Mouse (Mus musculus): Measurements from ENCODE around the gene Cyb5r2. TPM values are rescaled to one million over a fixed set of nuclear protein-coding genes. Genes with fewer than 3 reads are reported as not detected.

Cyb5r2 gene
- total RNA-seq, 2 experiments from 2014 or later = not detected

DNA sequence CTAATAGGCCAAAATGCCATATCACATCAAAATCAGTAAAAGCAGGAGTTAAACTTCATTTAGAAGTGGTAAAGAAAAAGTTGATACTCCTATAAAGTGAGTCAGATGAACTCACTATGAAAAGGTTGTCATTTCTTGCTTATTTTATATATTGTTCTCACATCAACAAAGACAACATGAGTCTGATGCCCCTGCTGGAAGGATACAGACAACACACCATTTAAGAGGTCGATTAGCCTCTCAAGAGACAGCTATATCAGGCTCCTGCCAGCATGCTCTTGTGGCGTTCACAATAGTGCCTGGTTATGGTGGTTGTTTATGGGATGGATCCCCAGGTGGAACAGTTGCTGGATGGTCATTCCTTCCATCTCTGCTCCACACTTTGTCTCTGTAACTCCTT, 24.7 kb downstream of the Cyb5r2 start:
- intact Hi-C loops (cut with DNase I) = no loop called here
- DNase-seq (ENCODE audit: low spot score) = no peak

DNA sequence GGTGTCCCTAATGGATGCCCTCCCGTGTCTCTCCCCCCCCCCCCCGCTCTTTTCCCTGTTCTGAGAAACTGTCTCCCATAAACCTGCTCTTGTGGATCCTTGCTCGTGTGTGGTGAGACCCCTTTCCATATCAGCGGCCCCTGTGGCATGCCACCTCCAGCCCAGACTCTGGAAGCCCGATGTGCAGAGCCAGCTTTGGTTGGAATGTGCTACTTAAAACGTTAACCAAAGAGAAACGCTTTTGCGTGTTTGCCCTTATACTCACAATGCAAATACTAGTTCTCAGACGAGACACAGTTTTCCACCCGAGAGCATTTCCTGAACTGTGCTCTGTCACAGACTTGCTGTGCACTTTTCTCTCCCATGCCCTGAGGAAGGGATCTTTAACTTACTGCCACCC, 27.2 kb downstream of the Cyb5r2 start:
- intact Hi-C loops (cut with DNase I) = no loop called here
- DNase-seq (ENCODE audit: low spot score) = no peak

DNA sequence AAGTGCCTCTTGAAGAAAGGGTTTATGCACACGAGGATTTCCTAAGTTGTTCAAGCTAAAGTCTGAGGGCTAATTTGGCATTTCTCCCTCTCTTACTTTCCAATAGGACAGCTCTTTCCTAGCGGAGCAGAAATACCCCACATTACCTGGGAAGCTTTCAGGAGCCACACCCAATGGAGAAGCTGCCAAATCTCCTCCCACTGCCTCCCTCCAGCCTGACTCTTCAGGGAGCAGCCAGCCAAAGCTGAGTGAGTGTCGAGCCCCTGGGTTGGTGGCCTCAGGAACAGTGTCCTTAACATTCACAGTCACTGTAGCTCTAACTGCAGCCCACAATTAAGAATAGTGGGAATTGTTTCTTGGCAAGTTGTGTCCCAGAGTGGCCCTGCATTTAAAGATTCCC, 30.3 kb downstream of the Cyb5r2 start:
- DNase-seq (ENCODE audit: low spot score) = no peak
- intact Hi-C loops (cut with DNase I) = no loop called here

DNA sequence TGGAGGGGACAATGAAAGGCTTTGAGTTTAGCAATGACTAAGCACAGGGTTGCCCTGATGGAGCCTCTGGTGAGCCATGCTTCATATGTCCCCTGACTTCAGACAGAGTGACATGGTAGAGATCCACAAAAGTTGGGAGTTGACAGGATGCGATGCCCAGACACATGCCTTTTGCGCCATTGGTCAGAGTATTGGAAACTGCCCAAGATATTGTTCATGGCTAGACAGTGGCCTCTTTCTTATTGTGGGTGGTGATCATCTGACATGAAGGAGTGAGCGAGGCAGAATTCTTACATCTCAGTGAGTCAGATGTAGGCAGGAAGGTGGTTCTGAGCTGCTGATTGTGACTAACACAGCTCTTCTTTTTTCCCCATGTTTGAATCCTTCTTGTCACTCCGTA, 35.3 kb downstream of the Cyb5r2 start:
- intact Hi-C loops (cut with DNase I) = no loop called here
- no peak for DNase-seq (ENCODE audit: low spot score)

DNA sequence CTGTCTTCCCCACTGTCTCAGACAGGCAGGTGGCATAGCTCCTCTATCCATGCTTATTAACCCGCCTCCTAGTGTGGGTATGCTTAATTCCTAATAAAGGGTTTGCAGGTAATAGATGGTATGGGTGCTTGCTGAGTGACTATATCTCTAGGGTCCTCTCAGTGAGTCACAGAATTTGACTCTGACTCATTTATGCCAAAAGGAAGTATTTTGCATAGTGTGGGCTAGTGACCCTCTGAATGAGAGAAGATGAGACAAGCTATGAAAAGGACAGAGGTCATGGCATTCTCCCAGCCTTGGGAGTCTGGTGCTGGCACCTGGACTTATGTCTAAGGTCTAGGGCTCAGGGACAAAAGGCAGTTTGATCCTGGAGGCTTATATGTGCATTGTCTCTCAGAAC, 37.1 kb downstream of the Cyb5r2 start:
- intact Hi-C loops (cut with DNase I) = no loop called here

DNA sequence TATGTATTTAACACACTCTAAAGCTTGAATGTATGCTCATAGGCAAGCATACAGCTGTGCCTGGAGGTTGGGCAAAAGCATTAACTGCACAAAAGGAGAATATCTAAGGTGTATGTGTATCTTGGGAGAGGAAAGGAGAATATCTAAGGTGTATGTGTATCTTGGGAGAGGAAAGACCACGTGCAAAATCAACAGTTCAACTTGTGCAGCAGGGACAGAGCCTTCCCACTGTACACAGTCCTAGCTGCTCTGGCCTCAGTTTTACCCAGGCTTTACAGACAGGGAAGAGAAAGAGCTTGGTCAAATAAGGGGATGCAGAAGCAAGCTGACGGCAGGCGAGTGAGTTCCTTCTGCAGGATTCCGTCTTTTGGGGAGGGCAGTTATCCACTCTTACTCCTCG, 43.8 kb downstream of the Cyb5r2 start:
- intact Hi-C loops (cut with DNase I) = no loop called here
- no peak for DNase-seq (ENCODE audit: low spot score)

More for the DNA sequence above, 37.1 kb downstream of the Cyb5r2 start:
- DNase-seq (ENCODE audit: low spot score) = no peak

DNA sequence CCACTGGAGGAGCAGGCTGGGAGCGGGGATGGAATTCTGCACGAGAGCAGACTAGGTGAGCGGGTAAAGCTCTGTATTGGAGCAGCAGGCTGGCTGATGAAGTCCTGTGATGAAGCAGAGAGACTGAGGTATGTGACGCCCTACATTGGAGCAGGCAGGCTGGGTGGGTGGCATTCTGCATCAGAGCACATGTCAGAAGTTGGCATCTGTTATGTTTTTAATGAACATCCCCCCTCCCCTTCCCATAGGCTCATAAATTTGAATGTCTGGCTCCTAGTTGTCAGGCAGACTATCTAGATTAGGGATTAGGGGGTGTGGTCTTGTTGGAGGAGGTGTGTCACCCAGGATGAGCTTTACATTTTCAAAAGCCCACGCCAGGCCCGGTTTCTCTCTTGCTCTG, 45.1 kb downstream of the Cyb5r2 start:
- intact Hi-C loops (cut with DNase I) = no loop called here

DNA sequence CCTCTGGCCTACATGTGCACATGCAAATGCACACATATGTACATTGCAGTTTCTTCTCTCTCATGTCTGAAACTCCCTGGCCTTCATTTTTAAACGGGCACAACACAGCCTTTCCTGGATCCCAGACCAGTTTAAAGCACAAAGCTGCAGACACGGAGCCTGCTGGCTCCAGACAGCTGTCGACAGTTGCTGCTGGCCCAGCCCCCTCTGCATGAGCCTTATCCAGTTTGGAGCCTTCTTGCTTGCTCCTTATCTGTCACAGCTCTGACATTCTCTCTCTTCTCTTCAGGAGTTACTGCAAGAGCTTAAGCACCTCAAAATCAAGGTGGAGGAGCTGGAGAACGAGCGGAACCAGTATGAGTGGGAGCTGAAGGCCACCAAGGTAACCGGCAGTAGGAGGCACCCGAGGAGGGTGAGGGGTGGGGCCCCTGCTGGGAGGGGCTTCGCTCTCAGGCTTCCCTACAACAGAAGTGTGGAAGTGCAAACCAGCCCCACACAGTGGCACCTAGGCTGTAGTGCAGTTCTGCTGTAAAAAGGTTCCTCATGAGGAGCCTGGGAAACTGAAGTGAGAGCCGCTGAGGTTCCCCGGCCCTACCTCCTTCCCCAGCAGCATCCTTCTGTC, 49.2 kb downstream of the Cyb5r2 start:
- DNase-seq (ENCODE audit: low spot score) = peak; percentile 44
- intact Hi-C loops (cut with DNase I) = loop anchor here (2.0 kb wide), 1 partner anchor 48 kb away; no protein-coding TSS in a partner anchor

More for the DNA sequence above, 45.1 kb downstream of the Cyb5r2 start:
- no peak for DNase-seq (ENCODE audit: low spot score)

DNA sequence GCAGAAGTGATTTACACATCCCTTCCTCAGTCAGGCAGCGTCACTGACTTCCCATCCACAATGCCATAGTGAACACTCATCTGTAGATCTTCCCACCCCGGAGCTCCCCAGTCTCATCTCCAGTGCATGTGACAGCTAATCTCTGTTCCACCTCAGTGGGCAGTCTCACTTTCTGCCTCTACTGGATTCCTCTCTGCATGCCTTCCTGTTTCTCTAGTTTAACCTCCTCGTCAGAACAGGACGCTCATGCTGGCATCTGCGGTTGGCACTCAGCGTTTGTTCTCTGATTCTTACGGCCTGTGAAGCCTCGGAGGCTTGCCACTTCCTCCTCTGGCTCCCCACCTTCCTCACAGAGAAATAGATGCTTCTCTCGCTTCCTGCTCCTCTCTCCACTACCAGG, 50.2 kb downstream of the Cyb5r2 start:
- intact Hi-C loops (cut with DNase I) = loop anchor here (2.0 kb wide), 1 partner anchor 47 kb away; no protein-coding TSS in a partner anchor
- no peak for DNase-seq (ENCODE audit: low spot score)

DNA sequence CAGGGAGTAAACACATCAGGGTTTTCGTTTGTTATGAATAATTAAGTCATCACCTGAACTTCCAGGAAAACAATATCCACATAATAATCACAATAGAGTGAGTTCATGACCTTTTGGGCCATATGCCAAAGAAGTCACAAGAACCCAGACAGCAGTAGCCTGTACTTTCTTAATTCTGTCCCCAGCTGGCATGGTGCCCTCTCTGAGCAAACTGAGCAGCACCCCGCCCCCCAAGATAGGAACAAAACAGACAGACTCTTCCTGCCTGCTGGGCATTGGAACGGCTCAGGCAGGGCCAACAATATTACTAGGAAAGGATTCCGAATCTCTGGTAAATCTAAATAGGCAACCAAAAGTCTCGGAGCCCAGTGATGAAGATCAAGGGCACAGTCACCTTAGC, 51.9 kb downstream of the Cyb5r2 start:
- intact Hi-C loops (cut with DNase I) = no loop called here
- no peak for DNase-seq (ENCODE audit: low spot score)

DNA sequence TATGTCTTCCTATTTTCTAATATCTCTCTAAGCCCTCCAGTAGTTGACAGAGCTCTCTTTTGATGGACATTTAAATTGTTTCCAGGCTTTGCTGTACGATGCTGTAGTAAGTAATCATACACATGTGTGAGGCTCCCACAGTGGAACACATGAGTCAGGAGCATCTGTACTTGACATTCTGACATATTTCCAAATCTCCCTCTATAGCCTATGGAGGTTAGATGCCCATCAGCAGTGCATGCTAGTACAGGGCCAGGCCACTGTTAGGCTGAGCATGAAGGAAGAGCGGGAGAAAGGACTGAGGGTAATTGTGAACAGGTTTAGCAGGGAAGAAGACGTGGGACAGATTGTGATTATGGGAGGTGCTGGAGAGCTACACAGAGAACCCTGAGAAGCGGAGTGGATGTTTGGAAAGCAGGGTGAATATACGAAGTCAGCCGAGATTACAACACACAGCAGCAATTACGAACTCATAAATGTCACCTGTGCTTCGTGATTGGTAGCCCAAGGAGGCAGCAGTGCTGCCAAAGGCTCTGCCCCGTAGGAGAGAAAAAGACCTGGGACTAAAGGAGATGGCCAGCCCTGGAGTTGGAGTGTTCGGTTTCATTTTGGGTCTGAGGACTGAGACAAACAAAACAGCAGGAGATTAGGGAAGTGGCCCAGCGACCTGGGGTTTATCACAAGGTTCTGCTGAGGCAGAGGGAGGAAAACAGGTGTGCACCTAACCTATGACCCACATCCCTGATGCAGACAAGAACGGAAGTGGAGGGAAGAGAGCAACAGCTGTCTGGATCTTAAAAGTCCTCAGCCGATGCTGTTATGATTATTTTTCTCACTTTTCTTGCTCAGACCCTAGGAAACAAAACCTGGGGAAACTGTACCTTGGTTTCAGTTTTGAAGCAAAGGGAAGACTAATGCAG, 55.1 kb downstream of the Cyb5r2 start:
- DNase-seq (ENCODE audit: low spot score) = no peak
- intact Hi-C loops (cut with DNase I) = no loop called here

DNA sequence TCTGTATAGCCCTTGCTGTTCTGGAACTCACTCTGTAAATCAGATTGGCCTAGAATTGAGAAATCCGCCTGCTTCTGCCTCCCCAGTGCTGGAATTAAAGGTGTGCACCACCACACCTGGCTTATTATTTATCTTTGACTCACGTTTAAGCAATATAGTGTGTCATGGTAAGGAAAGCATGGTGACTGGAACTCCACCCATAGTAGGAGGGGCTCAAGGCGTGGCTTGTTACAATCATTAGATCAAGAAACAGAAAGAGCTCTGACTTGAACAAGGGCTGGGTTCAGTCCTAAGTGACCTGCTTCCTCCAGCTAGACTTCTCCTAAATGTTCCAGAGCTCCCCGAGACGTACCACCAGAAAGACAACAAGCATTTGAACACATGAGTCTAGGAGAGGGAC, 57.2 kb downstream of the Cyb5r2 start:
- intact Hi-C loops (cut with DNase I) = no loop called here
- no peak for DNase-seq (ENCODE audit: low spot score)

DNA sequence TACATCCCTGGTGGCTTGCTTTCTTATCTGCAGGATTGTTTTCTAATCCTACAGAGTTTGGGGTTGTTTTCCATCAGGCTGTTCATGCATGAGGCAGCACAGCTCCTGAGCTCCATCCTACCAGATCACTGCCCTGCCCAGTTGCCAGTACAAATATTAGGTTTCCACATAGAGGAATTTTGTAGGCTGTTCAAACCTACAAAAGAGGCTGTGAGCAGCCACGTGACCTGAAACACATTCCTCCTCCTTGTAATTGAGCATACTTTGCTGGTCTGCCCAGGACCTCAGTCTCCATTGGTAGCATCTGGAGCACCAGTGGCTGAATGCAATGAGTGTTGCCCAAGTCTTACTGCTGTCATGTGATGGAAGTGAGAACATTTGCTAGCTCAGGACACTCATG, 57.9 kb downstream of the Cyb5r2 start:
- no peak for DNase-seq (ENCODE audit: low spot score)
- intact Hi-C loops (cut with DNase I) = no loop called here

Other genes starting within 250 kb of the Cyb5r2 start
- 1 to 10 TPM; 5.2 to 5.4 TPM for gene Olfml1, start 190.6 kb downstream of the Cyb5r2 start, total RNA-seq (2021)
- 10 to 100 TPM; 20.4 to 20.9 TPM for gene Ppfibp2, start 162.8 kb downstream of the Cyb5r2 start, total RNA-seq (2021)
- not detected for gene 5330417H12Rik, start 132.9 kb downstream of the Cyb5r2 start, total RNA-seq (2021)
- gene Ovch2, start 43.2 kb upstream of the Cyb5r2 start, total RNA-seq (2021) = not detected
- not detected for gene Olfr467, start 54.2 kb upstream of the Cyb5r2 start, total RNA-seq (2021)
- not detected for gene Olfr469, start 67.5 kb upstream of the Cyb5r2 start, total RNA-seq (2021)
- gene Olfr470, start 89.5 kb upstream of the Cyb5r2 start, total RNA-seq (2021) = not detected
- gene Olfr472, start 139.9 kb upstream of the Cyb5r2 start, total RNA-seq (2021) = not detected
- gene Olfr473, start 172.4 kb upstream of the Cyb5r2 start, total RNA-seq (2021) = not detected
- not detected for gene Olfr474, start 196.6 kb upstream of the Cyb5r2 start, total RNA-seq (2021)
- not detected for gene Olfr476, start 206.8 kb upstream of the Cyb5r2 start, total RNA-seq (2021)
- not detected for gene Olfr477, start 228.7 kb upstream of the Cyb5r2 start, total RNA-seq (2021)

Data from heart, postnatal 25 days (tissue).